Mouse (Mus musculus) gastrocnemius, postnatal 14 days (tissue): Measurements from ENCODE around the gene Foxj3. TPM values are rescaled to one million over a fixed set of nuclear protein-coding genes. Genes with fewer than 3 reads are reported as not detected.
"Not testable (repeated sequence)": the region's sequence is repeated elsewhere in the genome, so short reads cannot be mapped to it uniquely, and the experiment has no call there.

Source experiments
- DNase-seq: peaks from one replicate; pipeline ENCODE4 v3.0.0; 2021; ENCODE audit warnings: mixed read lengths
- intact Hi-C: fragments of 180-260 bp; cut with DNase I; formaldehyde crosslinking; loops from one replicate; pipeline ENCODE4 v1.15.1; 2025; ENCODE audit warnings: low total_unique reads
- total RNA-seq, 2 experiments: library from RNA; stranded (reverse); gene quantifications; 2 replicates each; pipeline ENCODE4 v1.2.3; 2021

The Foxj3 gene
- total RNA-seq, 2 experiments from 2014 or later: 20.7 to 22.9 TPM

- intact Hi-C loops: no loop called here
- DNase-seq: no peak
Measured at GRCm38 (mm10) chr4:119555466-119555865, 18.7 kb downstream of the Foxj3 start.

GRCm38 (mm10) chr4:119563136-119563535 is 26.3 kb downstream of the Foxj3 start:
- peak; percentile 15 for DNase-seq
- intact Hi-C loops: no loop called here

- intact Hi-C loops: no loop called here
- DNase-seq: no peak
Measured at GRCm38 (mm10) chr4:119566322-119566835, 29.6 kb downstream of the Foxj3 start.

DNA sequence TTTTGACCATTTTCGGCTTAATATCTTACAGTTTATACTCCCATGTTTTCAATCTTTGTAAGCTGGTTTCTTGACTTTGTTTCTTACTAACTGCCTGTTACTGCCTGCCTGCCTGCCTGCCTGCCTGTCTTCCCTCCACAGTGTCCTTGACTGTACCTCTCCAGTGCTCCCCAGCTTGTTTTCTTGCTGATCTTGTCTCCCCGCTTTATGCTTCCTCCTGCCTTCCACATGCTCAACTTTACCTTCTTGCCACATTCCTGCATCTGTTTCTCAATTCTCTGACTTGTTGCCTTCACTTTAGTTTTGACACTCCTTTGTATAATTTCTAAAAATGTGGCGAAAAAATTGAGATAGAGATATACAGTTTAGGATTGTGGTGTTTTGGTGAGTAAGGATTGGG is 35.9 kb downstream of the Foxj3 start:
- intact Hi-C loops: no loop called here
- DNase-seq: no peak

DNA sequence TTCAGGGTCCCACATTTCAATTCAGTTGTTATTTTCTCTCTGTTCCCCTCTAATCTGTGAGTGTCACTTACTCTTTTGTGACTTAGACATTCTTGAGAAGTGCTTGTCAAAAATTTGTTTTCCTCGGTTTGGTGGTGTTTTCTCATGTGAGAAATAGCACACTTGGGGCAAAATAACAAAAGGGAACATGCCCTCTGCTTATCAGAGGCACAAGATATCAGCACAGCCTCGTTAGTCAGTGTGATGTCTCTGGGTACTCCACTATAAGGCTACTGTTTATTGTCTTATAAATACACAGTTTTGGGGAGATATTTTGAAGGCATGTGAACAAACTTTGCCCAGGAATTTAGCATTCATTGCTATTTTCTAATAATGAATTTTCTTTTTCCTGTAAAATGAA is 37.7 kb downstream of the Foxj3 start:
- DNase-seq: no peak
- intact Hi-C loops: no loop called here

- DNase-seq: no peak
- intact Hi-C loops: no loop called here
Measured at GRCm38 (mm10) chr4:119575459-119575858, 38.7 kb downstream of the Foxj3 start.

DNA sequence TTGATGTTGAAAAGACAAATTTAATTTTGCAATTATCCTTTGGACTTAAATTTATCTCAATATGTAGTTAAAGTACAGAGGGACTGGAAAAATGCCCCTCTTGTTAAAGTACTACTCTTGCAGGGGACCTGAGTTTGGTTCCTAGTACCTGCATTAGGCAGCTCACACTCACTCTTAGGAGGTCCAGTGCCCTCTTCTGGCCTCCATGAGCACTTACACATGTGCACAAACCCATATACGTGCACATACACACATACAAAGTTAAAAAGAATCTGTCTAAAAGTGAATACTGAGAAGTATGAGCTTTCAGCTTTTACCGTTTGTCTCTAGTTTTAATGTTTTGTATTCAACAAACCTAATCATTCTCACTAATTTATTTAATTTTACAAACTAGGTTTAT is 51.2 kb downstream of the Foxj3 start:
- no peak for DNase-seq
- intact Hi-C loops: no loop called here

GRCm38 (mm10) chr4:119589423-119589822 is 52.6 kb downstream of the Foxj3 start:
- DNase-seq: no peak
- intact Hi-C loops: no loop called here

- intact Hi-C loops: no loop called here
- DNase-seq: no peak
Measured at GRCm38 (mm10) chr4:119590027-119590426, 53.2 kb downstream of the Foxj3 start.

- DNase-seq: no peak
- intact Hi-C loops: no loop called here
Measured at GRCm38 (mm10) chr4:119592479-119592878, 55.7 kb downstream of the Foxj3 start.

GRCm38 (mm10) chr4:119594331-119594730 is 57.5 kb downstream of the Foxj3 start:
- intact Hi-C loops: no loop called here
- no peak for DNase-seq

GRCm38 (mm10) chr4:119599605-119600004 is 62.8 kb downstream of the Foxj3 start:
- intact Hi-C loops: no loop called here

GRCm38 (mm10) chr4:119609488-119609887 is 72.7 kb downstream of the Foxj3 start:
- intact Hi-C loops: no loop called here
- DNase-seq: no peak

More at GRCm38 (mm10) chr4:119599605-119600004, 62.8 kb downstream of the Foxj3 start:
- DNase-seq: no peak

GRCm38 (mm10) chr4:119614078-119614477 is 77.3 kb downstream of the Foxj3 start:
- no peak for DNase-seq
- intact Hi-C loops: no loop called here

DNA sequence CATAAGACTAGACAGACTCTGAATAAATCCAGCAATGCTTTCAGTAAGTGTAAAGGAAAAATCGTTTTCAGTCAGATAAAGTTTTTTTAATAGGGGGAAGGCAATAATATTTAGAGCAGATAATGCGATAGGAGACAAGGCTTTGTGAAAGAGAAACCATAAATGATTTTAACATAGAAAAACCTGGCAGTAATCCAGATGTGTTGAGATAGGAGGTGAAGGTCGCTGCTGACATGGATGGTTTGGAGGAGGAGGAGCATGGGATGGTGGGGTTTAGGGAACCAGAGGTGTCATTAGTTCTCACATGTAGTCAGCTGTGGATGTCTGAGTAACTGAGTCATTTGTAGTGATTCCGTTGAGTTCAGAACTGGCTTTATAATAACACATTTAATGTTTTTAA is 77.9 kb downstream of the Foxj3 start:
- intact Hi-C loops: no loop called here
- no peak for DNase-seq

- intact Hi-C loops: no loop called here
- no peak for DNase-seq
Measured at GRCm38 (mm10) chr4:119626081-119626645, 89.4 kb downstream of the Foxj3 start.

DNA sequence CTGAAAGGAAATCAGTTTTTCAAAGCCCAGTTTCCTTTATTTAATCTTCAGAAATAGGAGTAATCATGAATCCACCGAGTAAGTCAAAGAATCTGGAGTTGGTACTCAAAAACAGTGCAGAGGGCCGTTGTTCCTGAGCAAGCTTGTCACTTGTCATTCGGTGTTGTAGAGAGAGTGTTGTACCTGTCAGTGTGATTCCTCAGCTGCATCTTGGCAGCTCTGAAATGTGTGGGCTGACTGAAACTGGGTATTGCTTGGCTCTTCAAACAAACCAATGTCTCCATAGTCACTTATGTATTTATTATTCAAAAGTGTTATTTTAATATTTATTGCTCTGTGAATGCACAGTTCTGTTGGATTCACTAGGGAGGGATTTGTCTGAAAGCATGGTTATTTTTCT is 90.1 kb downstream of the Foxj3 start:
- no peak for DNase-seq
- intact Hi-C loops: no loop called here

GRCm38 (mm10) chr4:119627317-119627716 is 90.5 kb downstream of the Foxj3 start:
- DNase-seq: no peak
- intact Hi-C loops: no loop called here

DNA sequence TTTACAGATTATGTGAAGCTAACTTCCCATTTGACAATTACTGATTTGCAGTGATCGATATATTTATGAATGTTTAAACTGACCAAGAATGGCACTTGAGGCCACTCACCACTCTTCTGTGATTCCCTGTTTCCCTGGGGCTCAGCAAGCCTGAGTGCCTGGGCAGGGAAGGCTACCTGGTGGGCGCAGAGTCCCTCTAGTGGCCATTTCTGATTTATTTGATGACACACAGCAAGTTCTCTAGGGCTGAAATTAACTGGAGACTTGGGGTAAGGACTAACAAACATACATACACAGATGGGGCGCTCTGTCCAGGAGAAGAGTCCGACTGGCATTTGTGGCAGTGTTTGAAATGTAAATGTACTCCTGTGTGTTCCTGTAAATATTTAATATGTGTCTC is 91.6 kb downstream of the Foxj3 start:
- intact Hi-C loops: not testable (repeated sequence)

GRCm38 (mm10) chr4:119631115-119631919 is 94.5 kb downstream of the Foxj3 start:
- peak; percentile 31 for DNase-seq
- intact Hi-C loops: loop anchor here (5.0 to 10.0 kb wide), 2 partner anchors 36 to 197 kb away; no protein-coding TSS in a partner anchor

More for the DNA sequence above, 91.6 kb downstream of the Foxj3 start:
- not testable (repeated sequence) for DNase-seq

- intact Hi-C loops: loop anchor here (5.0 to 10.0 kb wide), 2 partner anchors 35 to 198 kb away; no protein-coding TSS in a partner anchor
- no peak for DNase-seq
Measured at GRCm38 (mm10) chr4:119632721-119633120, 95.9 kb downstream of the Foxj3 start.
